Mouse (Mus musculus) right cerebral cortex, postnatal 14 days (tissue): Measurements from ENCODE around the gene Gm20509.
"Not testable (repeated sequence)": the region's sequence is repeated elsewhere in the genome, so short reads cannot be mapped to it uniquely, and the experiment has no call there.

Source experiments
- DNase-seq: peaks from one replicate; pipeline ENCODE4 v3.0.0; 2022

The Gm20509 gene

DNA sequence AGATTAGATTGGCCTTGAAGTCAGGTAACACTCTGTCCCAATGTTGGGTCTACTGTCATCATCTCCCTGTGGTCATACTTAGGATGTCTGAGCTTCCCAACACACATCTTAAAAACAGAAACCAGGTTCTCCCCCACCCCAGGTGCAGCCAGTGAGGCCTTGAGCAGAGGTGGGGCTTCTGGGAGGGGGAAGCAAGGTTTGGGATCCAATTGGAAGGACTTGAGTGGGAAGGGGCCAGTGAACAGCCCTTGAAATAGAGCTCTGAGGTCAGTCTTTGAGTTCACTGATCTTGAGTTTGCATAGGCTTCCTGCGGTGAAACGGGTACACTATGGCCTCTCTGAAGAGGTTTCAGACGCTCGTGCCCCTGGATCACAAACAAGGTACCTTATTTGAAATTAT lies at the start of gene Gm20509:
Gene Gm20509, plus strand, starts transcription at position 290 of the 400 bp plus-strand sequence.
- DNase-seq: no peak

DNA sequence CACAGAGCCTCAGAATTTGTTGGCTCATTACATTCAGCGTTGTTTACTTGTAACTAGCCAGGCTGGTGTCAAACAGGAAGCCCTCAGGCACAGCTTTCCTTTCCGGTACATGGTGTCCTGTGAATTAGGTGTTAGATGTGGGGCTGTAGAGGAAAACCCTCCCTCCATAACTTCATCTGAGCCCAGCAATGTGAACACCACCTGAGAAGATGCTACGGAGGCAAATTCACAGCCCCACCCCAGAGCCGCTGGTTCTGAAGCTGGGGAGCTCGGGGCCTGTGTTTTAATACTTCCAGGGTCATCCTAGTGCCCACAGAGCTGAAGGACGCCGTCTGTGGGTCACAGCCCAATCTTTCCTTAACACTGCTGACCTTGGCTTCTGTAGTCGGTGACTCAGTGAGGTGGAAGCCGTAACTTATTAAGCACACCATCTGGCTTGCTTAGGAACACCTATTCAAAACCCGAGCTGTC lies 46.8 kb upstream of the Gm20509 start:
- no peak for DNase-seq

GRCm38 (mm10) chr9:73059224-73059623 lies 43.0 kb upstream of the Gm20509 start:
- no peak for DNase-seq

- DNase-seq: no peak
Observed at GRCm38 (mm10) chr9:73063621-73064290, 38.5 kb upstream of the Gm20509 start.

DNA sequence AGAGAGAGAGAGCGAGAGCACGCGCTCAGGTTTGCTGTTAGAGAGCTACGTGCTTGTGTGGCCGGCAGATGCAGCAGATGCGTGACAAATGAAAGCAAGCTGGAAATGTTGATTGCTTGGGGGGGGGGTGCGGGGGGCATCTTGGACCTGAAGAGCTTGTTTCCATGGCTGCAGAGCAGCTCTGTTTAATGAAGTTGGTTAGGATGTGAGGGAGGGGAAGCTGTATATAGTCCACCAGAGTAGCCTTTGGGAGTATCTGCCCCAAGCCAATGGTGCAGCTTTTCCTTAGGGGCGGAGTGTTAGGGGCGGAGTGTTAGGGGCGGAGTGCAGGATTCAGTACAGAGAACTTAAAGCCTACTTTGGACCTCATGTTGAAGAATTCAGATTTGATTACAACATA lies 35.2 kb upstream of the Gm20509 start:
- no peak for DNase-seq

GRCm38 (mm10) chr9:73068230-73068679 lies 34.0 kb upstream of the Gm20509 start:
- peak; percentile 33 for DNase-seq

DNA sequence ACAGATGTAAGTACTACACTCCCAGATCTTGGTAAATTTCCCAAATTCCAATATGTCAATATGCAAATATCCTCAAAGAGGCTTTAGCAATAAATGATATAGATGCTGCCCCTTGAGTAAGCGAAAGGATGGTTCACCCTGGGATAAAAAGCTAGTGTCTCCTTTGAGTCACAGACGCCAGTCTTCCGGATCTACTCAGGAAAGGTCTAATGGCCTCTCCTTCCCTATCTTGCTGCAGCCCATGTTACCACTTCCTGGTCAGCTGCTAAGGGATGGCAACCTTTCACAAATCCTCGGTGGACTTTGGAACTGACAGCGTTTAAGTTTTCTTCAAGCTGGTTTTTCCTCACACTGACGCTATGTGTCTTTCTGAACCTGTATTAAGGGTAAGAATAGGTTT lies 33.6 kb upstream of the Gm20509 start:
- DNase-seq: no peak

DNA sequence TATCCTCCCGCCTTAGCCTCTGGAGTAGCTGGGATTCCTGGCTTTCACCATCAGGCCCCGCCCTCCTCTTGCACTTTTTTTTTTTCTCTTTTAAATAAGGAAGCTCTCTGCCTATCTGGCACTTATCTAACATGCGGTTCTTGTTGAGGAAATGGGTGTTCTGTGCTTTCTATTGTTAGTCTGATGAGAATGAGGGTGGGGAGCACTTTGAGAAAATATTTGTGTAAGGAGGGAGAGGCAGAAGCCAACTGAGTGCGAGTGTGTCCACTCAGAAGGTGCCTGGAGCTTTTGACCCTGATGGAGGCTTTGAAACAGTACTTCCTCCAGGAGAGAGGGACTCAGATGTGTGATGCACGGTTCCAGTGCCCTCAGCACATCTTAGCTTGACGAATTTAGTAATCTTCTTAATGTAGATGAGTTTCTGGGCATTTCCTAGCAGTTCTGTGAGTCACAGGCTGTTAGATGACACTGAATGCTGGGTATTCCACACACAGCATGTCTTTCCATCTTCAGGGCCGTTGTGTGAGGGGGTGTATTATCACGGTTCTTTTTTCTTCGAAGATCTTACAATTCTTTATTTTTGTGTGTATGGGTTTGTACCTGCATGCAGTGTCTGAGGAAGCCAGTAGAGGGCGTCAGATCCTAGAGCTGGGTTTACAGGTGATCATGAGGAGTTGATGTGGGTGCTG lies 31.2 kb upstream of the Gm20509 start:
- DNase-seq: no peak

GRCm38 (mm10) chr9:73072426-73072825 lies 29.8 kb upstream of the Gm20509 start:
- DNase-seq: no peak

DNA sequence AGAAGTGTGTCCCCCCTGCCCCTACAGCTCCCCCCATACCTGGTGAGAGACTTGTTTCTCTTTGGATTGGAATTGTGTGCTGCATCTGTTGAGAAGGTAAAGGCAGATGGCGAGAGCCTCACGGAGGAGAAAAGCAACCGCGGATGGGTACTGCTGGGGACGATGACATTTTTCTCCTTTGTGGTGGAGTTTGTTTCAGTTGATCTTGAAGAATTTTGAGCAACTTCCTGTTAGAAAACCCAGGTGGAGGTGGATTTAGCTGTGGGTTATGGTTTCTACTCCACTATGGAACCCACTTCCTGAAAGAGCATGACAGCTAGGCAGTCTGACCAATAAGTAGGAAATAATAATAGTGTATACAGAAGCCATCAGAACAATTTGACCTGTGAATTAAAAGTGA lies 29.1 kb upstream of the Gm20509 start:
- no peak for DNase-seq

DNA sequence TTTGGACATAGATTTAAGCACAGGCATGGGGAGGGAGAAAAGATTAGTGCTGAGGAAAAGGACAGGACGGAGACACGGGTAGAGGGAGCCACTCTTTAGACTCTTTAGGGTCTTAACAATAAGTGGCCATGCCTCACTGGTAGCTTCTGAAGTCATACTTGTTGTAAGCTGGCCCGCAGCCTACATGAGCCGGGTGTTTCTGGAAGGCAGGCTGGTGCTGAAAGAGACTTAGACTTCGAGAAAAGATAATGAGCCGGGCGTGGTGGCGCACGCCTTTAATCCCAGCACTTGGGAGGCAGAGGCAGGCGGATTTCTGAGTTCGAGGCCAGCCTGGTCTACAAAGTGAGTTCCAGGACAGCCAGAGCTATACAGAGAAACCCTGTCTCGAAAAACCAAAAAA lies 22.9 kb upstream of the Gm20509 start:
- DNase-seq: not testable (repeated sequence)

- DNase-seq: no peak
Observed at GRCm38 (mm10) chr9:73079801-73080325, 22.4 kb upstream of the Gm20509 start.

GRCm38 (mm10) chr9:73082291-73083000 lies 19.8 kb upstream of the Gm20509 start:
- DNase-seq: no peak

DNA sequence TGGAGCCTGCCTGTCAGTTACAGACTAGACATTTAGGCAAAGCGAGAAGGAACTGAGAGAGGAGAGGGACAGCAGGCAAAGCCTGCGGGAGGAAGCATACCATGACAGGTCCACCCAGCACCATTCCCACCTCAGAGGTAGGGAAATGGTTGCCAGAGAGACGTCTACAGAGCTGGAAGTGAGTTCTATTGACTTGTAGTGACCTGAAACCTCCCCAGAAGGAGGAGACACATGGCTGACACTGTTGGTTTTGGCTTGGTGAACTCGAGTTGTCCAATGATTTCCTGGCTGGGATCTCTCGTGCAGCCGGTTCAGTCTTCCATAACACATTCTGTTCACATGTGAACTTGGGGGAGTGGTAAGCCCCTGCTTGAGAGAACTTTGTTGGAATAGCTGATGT lies 18.3 kb upstream of the Gm20509 start:
- no peak for DNase-seq

DNA sequence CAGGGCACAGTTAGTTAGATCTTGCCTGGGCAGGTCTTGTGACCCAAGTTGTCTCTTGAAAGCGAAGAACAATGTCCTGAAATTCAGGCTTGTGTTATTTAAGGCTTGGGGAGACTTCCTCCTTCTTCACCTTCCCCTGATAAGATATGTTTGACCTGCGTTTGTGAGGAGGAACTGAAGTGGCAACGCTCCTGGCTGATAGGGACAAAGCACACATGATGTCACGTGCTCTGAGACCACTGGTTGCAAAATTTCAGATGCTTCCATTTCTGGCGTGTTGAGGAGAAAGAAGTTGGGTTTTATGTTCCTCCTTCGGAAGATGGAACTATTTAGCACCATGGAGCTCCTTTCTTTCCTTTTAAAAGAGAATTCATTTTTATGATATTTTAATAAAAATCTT lies 16.4 kb upstream of the Gm20509 start:
- DNase-seq: no peak

DNA sequence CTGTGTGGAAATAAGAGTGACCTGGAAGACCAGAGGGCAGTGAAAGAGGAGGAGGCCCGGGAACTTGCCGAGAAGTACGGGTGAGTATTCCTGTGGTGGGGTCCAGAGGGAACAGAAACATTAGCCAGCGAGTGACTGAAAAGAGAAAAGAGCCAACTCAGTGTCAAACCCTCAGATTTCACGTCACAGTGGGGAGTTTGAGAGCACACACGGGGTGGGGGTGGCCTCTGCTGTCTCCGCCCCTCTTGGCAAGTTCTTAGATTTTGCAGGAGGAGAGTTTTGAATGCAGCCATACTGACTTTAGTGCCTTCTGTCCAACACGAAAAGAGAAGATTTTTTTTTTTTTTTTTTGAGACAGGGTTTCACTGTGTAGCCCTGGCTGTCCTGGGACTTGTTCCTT lies 15.1 kb upstream of the Gm20509 start:
- DNase-seq: no peak

DNA sequence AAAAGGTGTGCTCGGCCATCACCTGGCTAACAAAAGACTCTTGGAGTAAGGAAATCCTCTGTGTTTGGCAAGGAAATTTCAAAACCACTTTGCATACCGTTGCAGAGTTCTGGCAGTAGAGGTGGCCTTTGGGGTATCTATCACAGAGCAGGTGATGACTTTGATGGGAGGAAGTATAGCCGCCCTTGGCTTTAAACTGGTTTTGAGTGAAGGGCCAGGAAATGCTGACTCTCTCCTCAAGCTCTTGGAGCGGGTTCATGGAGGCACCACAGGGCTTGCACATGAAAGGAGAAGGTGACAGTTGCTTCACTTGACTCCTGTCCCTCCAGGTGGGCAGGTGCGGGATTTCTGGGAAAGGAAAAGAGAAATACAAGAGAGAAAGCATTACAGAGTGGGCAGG lies 14.7 kb upstream of the Gm20509 start:
- DNase-seq: no peak

GRCm38 (mm10) chr9:73089222-73089920 lies 12.9 kb upstream of the Gm20509 start:
- DNase-seq: no peak

- no peak for DNase-seq
Observed at GRCm38 (mm10) chr9:73090121-73090520, 12.1 kb upstream of the Gm20509 start.

- no peak for DNase-seq
Observed at GRCm38 (mm10) chr9:73091747-73092146, 10.5 kb upstream of the Gm20509 start.

DNA sequence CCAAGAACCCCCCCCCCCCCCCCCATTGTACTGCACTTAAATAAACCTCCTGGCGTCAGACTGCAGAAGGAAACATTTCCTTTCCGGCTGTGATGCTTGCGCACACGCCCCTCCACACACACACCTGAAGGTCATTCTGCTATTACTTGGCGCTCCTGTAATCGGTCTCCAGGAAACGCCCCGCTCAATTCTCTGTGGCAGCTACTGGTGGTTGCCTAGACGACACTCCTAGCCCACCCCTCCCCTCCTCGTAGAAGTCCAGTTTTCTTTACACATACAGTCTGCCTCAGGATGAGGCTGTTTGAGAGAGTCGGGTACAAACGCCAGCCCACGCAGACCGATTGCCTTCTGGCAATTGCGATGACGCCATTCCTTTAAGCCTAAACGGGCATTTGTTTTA lies 7.7 kb upstream of the Gm20509 start:
- no peak for DNase-seq

- no peak for DNase-seq
Observed at GRCm38 (mm10) chr9:73097898-73098297, 4.4 kb upstream of the Gm20509 start.

DNA sequence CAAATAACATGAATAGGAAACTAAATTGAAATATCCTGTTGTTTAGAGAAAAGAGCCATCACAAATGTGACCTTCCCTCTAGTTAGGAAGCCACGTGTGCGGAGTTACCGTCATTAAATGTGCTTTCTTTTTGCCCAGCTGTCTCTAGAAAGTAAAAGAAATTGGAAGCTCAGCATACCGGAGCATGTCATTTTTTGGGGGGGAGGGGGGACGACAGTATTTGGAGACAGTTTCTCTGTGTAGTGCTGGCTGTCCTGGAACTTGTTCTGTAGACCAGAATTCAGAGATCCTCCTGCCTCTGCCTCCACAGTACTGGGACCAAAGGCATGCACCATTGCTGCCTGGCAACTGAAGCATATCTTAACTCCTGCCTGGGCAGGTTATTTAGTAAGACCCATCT lies 734 bp upstream of the Gm20509 start, which contains the start of gene Khdc3:
Gene Khdc3, plus strand, starts transcription at position 301 of the 400 bp plus-strand sequence.
- no peak for DNase-seq
